Mouse (Mus musculus) MEL (cell line): ENCODE data around the gene Tfap4. TPM values are rescaled to one million over a fixed set of nuclear protein-coding genes. Genes with fewer than 3 reads are reported as not detected.
A peak's percentile ranks its signal among the peaks of the same experiment; 100 is the strongest.

ENCODE experiments used
- DNase-seq: peaks from one replicate; pipeline ENCODE4 v3.0.0; 2011; ENCODE audit warnings: low read depth, low spot score
- H3K27ac ChIP-seq: 2 replicates; pipeline ENCODE4 v1.5.1; 2012; ENCODE audit warnings: low read depth, mild to moderate bottlenecking, control low read depth, low read length, moderate library complexity; ENCODE audit not compliant: control insufficient read depth
- H3K27me3 ChIP-seq, 2 experiments: fragments of 150-350 bp in 1 of 2; sonication (generic) in 1 of 2; 2 replicates each; pipeline ENCODE4 v1.6.1; 2012; ENCODE audit warnings: low read length in 2 of 2, mild to moderate bottlenecking in 2 of 2, improper control_type of control experiment in 1 of 2, moderate library complexity in 1 of 2; ENCODE audit not compliant: insufficient read depth in 2 of 2, control insufficient read depth in 1 of 2
- H3K36me3 ChIP-seq, 2 experiments: 2 replicates each; pipeline ENCODE4 v1.6.1; 2012 to 2014; ENCODE audit warnings: low read length in 2 of 2, improper control_type of control experiment in 1 of 2, inconsistent platforms in 1 of 2, mild to moderate bottlenecking in 1 of 2; ENCODE audit not compliant: insufficient read depth in 2 of 2, control insufficient read depth in 1 of 2
- H3K4me1 ChIP-seq, 2 experiments: fragments of 150-350 bp in 1 of 2; sonication (generic) in 1 of 2; 2 replicates each; pipeline ENCODE4 v1.6.1; 2012; ENCODE audit warnings: low read length in 2 of 2, improper control_type of control experiment in 1 of 2, mild to moderate bottlenecking in 1 of 2; ENCODE audit not compliant: insufficient read depth in 2 of 2, control insufficient read depth in 1 of 2
- H3K4me3 ChIP-seq, 2 experiments: fragments of 150-350 bp in 1 of 2; sonication (generic) in 1 of 2; 2 replicates each; pipeline ENCODE4 v1.5.1; 2012; ENCODE audit warnings: low read depth in 2 of 2, low read length in 2 of 2, mild to moderate bottlenecking in 2 of 2, moderate library complexity in 2 of 2, control low read depth in 1 of 2, improper control_type of control experiment in 1 of 2; ENCODE audit not compliant: control insufficient read depth in 1 of 2, insufficient read depth in 1 of 2
- H3K79me2 ChIP-seq: 2 replicates; pipeline ENCODE4 v1.6.1; 2012; ENCODE audit warnings: mild to moderate bottlenecking, low read length, moderate library complexity; ENCODE audit not compliant: control insufficient read depth, poor library complexity, insufficient read depth
- H3K9ac ChIP-seq: 2 replicates; pipeline ENCODE4 v1.6.1; 2012; ENCODE audit warnings: low read depth, mild to moderate bottlenecking, control low read depth, low read length, moderate library complexity; ENCODE audit not compliant: control insufficient read depth, poor library complexity, severe bottlenecking
- H3K9me3 ChIP-seq: fragments of 150-350 bp; sonication (generic); replicated peaks from 2 replicates; pipeline ENCODE4 v1.6.1; 2012; ENCODE audit warnings: mild to moderate bottlenecking, low read length, improper control_type of control experiment, moderate library complexity; ENCODE audit not compliant: insufficient read depth
- BHLHE40 ChIP-seq: IDR thresholded peaks from 2 replicates; pipeline ENCODE4 v1.6.1; 2012; ENCODE audit warnings: low read depth, mild to moderate bottlenecking, inconsistent platforms, low read length, improper control_type of control experiment, borderline replicate concordance
- CHD1 ChIP-seq: IDR thresholded peaks from 2 replicates; pipeline ENCODE4 v1.6.1; 2012; ENCODE audit warnings: low read depth, mild to moderate bottlenecking, inconsistent platforms, low read length, improper control_type of control experiment
- CTCF ChIP-seq, 3 experiments: IDR thresholded peaks in 2 of 3; conservative IDR thresholded peaks in 1 of 3; 2 replicates each; pipeline ENCODE4 v1.5.1; 2011 to 2012; ENCODE audit warnings: low read length in 3 of 3, low read depth in 2 of 3, mild to moderate bottlenecking in 2 of 3, improper control_type of control experiment in 1 of 3, inconsistent platforms in 1 of 3, mixed read lengths in 1 of 3, moderate library complexity in 1 of 3; ENCODE audit not compliant: control insufficient read depth in 1 of 3, insufficient read depth in 1 of 3, poor library complexity in 1 of 3, severe bottlenecking in 1 of 3
- EP300 ChIP-seq, 2 experiments: IDR thresholded peaks; 2 replicates each; pipeline ENCODE4 v1.6.1; 2011; ENCODE audit warnings: improper control_type of control experiment in 2 of 2, low read length in 2 of 2, low read depth in 1 of 2, mild to moderate bottlenecking in 1 of 2
- ETS1 ChIP-seq: IDR thresholded peaks from 2 replicates; pipeline ENCODE4 v1.6.1; 2012; ENCODE audit warnings: low read depth, mild to moderate bottlenecking, inconsistent platforms, low read length, improper control_type of control experiment, moderate library complexity
- HCFC1 ChIP-seq: IDR thresholded peaks from 2 replicates; pipeline ENCODE4 v1.6.1; 2012; ENCODE audit warnings: low read depth, mild to moderate bottlenecking, inconsistent platforms, low read length, improper control_type of control experiment, moderate library complexity
- JUND ChIP-seq: IDR thresholded peaks from 2 replicates; pipeline ENCODE4 v1.6.1; 2011; ENCODE audit warnings: low read depth, mild to moderate bottlenecking, improper control_type of control experiment, low read length
- MAZ ChIP-seq: IDR thresholded peaks from 2 replicates; pipeline ENCODE4 v1.6.1; 2012; ENCODE audit warnings: low read depth, mild to moderate bottlenecking, inconsistent platforms, low read length, improper control_type of control experiment
- MXI1 ChIP-seq: IDR thresholded peaks from 2 replicates; pipeline ENCODE4 v1.6.1; 2011; ENCODE audit warnings: mild to moderate bottlenecking, low read depth, low read length, improper control_type of control experiment
- MYC ChIP-seq: IDR thresholded peaks from 2 replicates; pipeline ENCODE4 v1.6.1; 2011; ENCODE audit warnings: low read depth, mild to moderate bottlenecking, low read length, improper control_type of control experiment, moderate library complexity
- NRF1 ChIP-seq: IDR thresholded peaks from 2 replicates; pipeline ENCODE4 v1.6.1; 2014; ENCODE audit warnings: low read depth, mild to moderate bottlenecking, inconsistent platforms, low read length, improper control_type of control experiment, moderate library complexity; ENCODE audit not compliant: poor library complexity, insufficient read depth, severe bottlenecking
- POLR2A ChIP-seq, 2 experiments: IDR thresholded peaks; 2 replicates each; pipeline ENCODE4 v1.6.1; 2011 to 2012; ENCODE audit warnings: low read length in 2 of 2, mild to moderate bottlenecking in 2 of 2, control low read depth in 1 of 2, improper control_type of control experiment in 1 of 2, low read depth in 1 of 2, moderate library complexity in 1 of 2; ENCODE audit not compliant: control insufficient read depth in 1 of 2, insufficient read depth in 1 of 2, poor library complexity in 1 of 2
- RAD21 ChIP-seq: IDR thresholded peaks from 2 replicates; pipeline ENCODE4 v1.6.1; 2011; ENCODE audit warnings: mild to moderate bottlenecking, low read depth, low read length, improper control_type of control experiment
- SIN3A ChIP-seq: IDR thresholded peaks from 2 replicates; pipeline ENCODE4 v1.6.1; 2012; ENCODE audit warnings: low read length, improper control_type of control experiment, inconsistent platforms
- SMC3 ChIP-seq: IDR thresholded peaks from 2 replicates; pipeline ENCODE4 v1.6.1; 2011; ENCODE audit warnings: low read depth, low read length, improper control_type of control experiment
- TAL1 ChIP-seq: IDR thresholded peaks from 2 replicates; pipeline ENCODE4 v1.6.1; 2012; ENCODE audit warnings: mild to moderate bottlenecking, inconsistent platforms, low read length, moderate library complexity, mixed read lengths
- TBP ChIP-seq: IDR thresholded peaks from 2 replicates; pipeline ENCODE4 v1.8.0; 2011; ENCODE audit warnings: low read depth, low read length, improper control_type of control experiment
- UBTF ChIP-seq: IDR thresholded peaks from 2 replicates; pipeline ENCODE4 v1.6.1; 2012; ENCODE audit warnings: low read depth, mild to moderate bottlenecking, inconsistent platforms, low read length, improper control_type of control experiment, moderate library complexity, borderline replicate concordance; ENCODE audit not compliant: insufficient read depth
- USF1 ChIP-seq: IDR thresholded peaks from 2 replicates; pipeline ENCODE4 v1.6.1; 2014; ENCODE audit warnings: low read depth, mild to moderate bottlenecking, inconsistent platforms, low read length, improper control_type of control experiment, moderate library complexity
- ZMIZ1 ChIP-seq: IDR thresholded peaks from 2 replicates; pipeline ENCODE4 v1.6.1; 2012; ENCODE audit warnings: low read depth, mild to moderate bottlenecking, inconsistent platforms, low read length, improper control_type of control experiment, moderate library complexity
- ZNF384 ChIP-seq: IDR thresholded peaks from 2 replicates; pipeline ENCODE4 v1.6.1; 2012; ENCODE audit warnings: low read depth, mild to moderate bottlenecking, inconsistent platforms, low read length, improper control_type of control experiment
- polyA plus RNA-seq, 2 experiments: library from polyadenylated mRNA; stranded (reverse) in 1 of 2; unstranded in 1 of 2; fragments of >175 nt in 1 of 2; fragments of >200 nt in 1 of 2; gene quantifications; 2 replicates each; pipeline versions ENCODE4 v1.2.1 to v1.2.4; 2012; ENCODE audit warnings: low replicate concordance in 2 of 2, low read depth in 1 of 2; ENCODE audit not compliant: insufficient read length in 2 of 2, insufficient read depth in 1 of 2, missing spikeins in 1 of 2
- total RNA-seq: library from RNA; depleted of rRNA; stranded (reverse); fragments of 300-350 nt; gene quantifications from 2 replicates; pipeline ENCODE4 v1.2.3, GENCODE M21; 2012

Gene Tfap4
- total and polyA plus RNA-seq, 3 experiments: 26.2 to 217 (median 40.3) TPM

DNA sequence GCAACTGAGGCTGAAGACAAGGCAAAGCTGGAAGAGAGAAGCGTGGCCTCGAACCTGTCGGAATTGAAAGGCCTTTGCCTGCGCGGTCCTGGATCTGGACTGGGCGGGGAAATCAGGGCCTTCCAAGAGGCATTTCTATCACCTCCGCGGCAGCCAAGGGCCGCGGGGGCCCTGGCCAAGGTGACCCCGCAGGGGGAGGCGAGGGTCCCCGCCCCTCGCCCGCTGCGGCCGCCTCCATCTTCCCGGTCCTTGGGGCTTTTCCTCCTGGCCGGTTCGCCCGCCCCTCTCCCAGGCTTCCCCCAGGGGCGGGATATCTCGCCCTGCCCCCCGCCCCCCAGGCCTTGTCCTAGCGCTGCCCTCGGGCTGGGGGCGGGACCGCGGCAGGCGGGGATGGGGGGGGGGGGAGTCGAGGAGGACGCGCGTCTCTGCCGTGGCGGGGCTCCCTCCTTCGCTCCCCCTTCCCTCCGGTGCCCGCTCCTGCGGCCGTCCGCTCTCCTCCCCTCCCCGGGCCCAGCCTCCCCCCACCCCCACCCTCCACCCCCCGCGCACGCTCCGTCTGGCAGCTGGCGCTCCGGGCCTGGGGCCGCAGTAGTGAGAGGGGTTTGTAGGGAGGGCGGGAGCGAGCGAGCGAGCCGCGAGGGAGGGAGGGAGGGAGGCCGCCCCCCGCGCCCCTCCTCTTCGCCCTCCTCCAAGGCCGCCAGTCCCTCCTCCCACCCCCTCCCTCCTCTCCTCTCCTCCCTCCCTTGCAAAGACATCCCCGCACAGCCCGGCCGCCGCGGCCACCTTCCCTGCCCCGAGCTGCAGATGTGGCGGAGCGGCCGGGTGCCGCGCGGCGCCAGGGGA, 34.5 kb upstream of the Tfap4 start, which contains the start of gene Glis2:
Gene Glis2 (plus strand): TSS at position 743 of the 843 bp plus-strand sequence.
- Histone ChIP-seq H3K27ac (no peak within 1 kb of the TSS), H3K4me3 (peak within 1 kb of the TSS; percentile 48 to 51), H3K79me2 (no peaks in the 10 kb centered on the region), H3K27me3 (0 out of 4 replicates have a peak, but pooled peaks cover 0 to 3% of the 10 kb centered on the region in 2 experiments), H3K4me1 (no peaks in the 10 kb centered on the region; a peak in 1 of 4 replicates), H3K36me3 (no peaks in the 10 kb centered on the region), H3K9me3 (no peaks in the 10 kb centered on the region), H3K9ac (peak within 1 kb of the TSS; percentile 61)
- DNase-seq: peak; percentile 49
- no peak for TF ChIP-seq USF1
- TF ChIP-seq MAZ: peak; percentile 48; the same call in 1 of the 2 replicates

DNA sequence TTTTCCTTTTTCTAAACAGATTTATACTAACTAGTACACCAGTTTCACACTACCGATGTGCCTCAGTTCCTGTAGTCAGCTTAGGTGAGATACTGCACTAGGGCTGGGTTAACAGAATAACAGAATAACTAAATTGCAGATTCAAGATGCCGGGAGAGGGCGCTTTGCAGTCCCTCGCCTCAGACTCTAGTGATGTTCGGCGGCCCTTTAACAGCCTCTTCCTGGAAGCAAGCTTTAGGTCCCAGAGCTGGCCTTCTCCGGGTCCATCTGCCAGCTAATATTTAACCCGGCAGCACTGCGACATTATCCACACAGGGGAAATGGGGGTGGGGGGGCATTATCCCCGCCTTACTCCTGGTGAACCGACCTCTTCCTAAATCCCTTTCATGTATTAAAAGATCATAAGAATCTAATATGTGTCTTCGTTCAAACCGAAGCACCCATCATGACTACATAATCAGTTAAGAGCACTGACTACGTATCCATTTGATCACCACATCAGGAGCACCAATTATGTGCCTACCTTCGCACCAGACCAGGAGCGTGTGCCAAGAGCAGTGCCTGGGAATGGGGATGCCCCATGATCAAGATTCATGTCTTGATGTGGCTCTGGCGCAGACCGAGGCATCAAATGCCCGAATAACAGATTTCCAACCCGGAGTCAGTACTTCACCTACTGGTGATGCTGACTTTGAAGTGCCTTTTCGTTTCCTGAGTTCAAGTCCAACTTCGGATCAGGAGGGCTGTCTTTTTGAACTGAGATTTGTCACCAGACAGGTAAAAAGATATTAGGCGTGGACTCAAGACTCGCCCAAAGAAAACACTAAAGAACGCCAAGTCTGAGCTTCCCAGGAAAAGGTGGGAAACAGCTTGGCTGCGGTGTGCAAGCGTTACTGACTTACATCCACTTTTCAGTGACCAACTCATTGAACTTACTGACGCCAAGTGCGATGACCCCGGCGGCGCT, 33.5 kb upstream of the Tfap4 start:
- no peaks in the 10 kb centered on the region; a peak in 1 of 4 replicates for H3K4me1 ChIP-seq
- DNase-seq: peak; percentile 57
- H3K9me3 ChIP-seq: no peaks in the 10 kb centered on the region
- no peaks in the 10 kb centered on the region for H3K79me2 ChIP-seq
- H3K27me3 ChIP-seq: 0 out of 4 replicates have a peak, but pooled peaks cover 0 to 3% of the 10 kb centered on the region in 2 experiments
- H3K9ac ChIP-seq: no peak overlapping the region
- no peak for TF ChIP-seq TBP
- peak; percentile 9 to 57 (median 54); a peak in 5 of 6 replicates for TF ChIP-seq CTCF (IDR thresholded peaks at IDR 0.05 in 2 of 3, conservative IDR thresholded peaks at IDR 0.05 in 1 of 3; ENCODE audit: control insufficient read depth in 1 of 3, insufficient read depth in 1 of 3, low read depth in 2 of 3, low read length in 3 of 3, poor library complexity in 1 of 3, severe bottlenecking in 1 of 3)
- TF ChIP-seq SMC3: peak; percentile 46
- TF ChIP-seq RAD21: peak; percentile 8; the same call in 1 of the 2 replicates
- no peak overlapping the region for H3K27ac ChIP-seq
- no peaks in the 10 kb centered on the region for H3K36me3 ChIP-seq
- no peak overlapping the region for H3K4me3 ChIP-seq

DNA sequence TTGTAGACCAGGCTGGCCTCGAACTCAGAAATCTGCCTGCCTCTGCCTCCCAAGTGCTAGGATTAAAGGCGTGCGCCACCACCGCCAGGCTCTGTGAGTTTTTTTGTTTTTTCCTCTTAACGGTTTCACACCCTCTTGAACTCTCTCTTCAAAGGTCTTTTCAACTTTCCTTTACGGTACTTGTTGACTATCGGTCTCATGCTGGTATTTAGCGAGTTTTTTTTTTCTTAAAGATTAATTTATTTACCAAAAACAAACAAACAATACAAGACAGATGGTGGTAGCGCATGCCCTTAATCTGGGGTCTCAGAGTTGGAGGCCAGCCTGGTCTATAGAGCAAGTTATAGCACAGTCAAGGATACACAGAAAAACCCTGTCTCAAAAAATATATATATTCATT, 30.6 kb upstream of the Tfap4 start:
- Histone ChIP-seq H3K9me3 (no peaks in the 10 kb centered on the region), H3K79me2 (no peaks in the 10 kb centered on the region), H3K9ac (no peak overlapping the region), H3K27me3 (0 out of 4 replicates have a peak, but pooled peaks cover 0 to 3% of the 10 kb centered on the region in 2 experiments), H3K4me1 (peaks cover 9 to 17% of the 10 kb centered on the region in 2 experiments), H3K27ac (no peak overlapping the region), H3K4me3 (no peak overlapping the region), H3K36me3 (peaks cover 0 to 6% of the 10 kb centered on the region in 2 experiments; a peak in 2 of 4 replicates)
- DNase-seq: peak; percentile 47
- no peak for TF ChIP-seq UBTF
- TF ChIP-seq JUND: no peak
- TF ChIP-seq POLR2A (IDR thresholded peaks at IDR 0.05; ENCODE audit: control insufficient read depth in 1 of 2, insufficient read depth in 1 of 2, low read depth in 1 of 2, low read length in 2 of 2, poor library complexity in 1 of 2): no peak
- no peak for TF ChIP-seq TBP
- no peak for TF ChIP-seq ZMIZ1
- TF ChIP-seq MXI1: no peak
- no peak for TF ChIP-seq HCFC1
- no peak for TF ChIP-seq TAL1
- no peak for TF ChIP-seq MYC
- no peak for TF ChIP-seq ZNF384
- TF ChIP-seq ETS1: no peak
- no peak for TF ChIP-seq EP300 (IDR thresholded peaks at IDR 0.05; ENCODE audit: low read depth in 1 of 2, low read length in 2 of 2)
- no peak for TF ChIP-seq CHD1
- no peak for TF ChIP-seq NRF1
- TF ChIP-seq USF1: no peak
- TF ChIP-seq BHLHE40: no peak
- TF ChIP-seq SIN3A: no peak
- no peak for TF ChIP-seq RAD21
